Mouse (Mus musculus): ENCODE measurements around the gene Gm3233. TPM values are rescaled to one million over a fixed set of nuclear protein-coding genes. Genes with fewer than 3 reads are reported as not detected.
"Not testable (repeated sequence)": the region's sequence is repeated elsewhere in the genome, so short reads cannot be mapped to it uniquely, and the experiment has no call there.

The Gm3233 gene
- polyA plus RNA-seq, 1 experiment from 2014 or later, result not detected

- not testable (repeated sequence) for H3K27me3 ChIP-seq; H3K4me1 ChIP-seq; ATAC-seq (ENCODE audit: low FRiP score); H3K9ac ChIP-seq; H3K4me2 ChIP-seq (replicated peaks); H3K36me3 ChIP-seq; H3K4me3 ChIP-seq; H3K9me3 ChIP-seq (replicated peaks); H3K27ac ChIP-seq
- WGBS, result 80% methylated on average over 1 of the region's 1 CpGs
Measured at GRCm38 (mm10) chr10:77771225-77771624, 11.7 kb upstream of the Gm3233 start, which contains the start of gene Gm3238. TSS of gene Gm3238 (minus strand) at chr10:77771325.

DNA sequence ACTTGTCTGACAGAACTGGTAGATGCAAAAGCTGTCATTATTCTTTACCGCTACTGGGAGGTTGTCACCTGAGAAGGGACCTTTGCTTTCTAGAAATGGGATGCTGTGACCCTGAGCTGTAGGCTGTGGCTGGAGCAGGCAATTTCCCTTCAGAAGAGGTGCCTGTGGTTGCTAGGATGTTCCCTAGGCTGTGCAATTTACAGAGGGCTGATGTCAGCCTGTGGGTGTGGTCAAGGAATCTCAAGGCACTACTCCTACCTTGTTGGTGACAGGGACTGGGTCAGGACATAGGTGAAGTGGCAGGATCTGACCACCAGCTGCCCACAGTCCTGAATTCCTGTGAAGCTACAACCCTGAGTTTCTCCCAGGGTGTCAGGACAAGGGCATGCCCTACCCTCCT lies 10.2 kb upstream of the Gm3233 start:
- Histone ChIP-seq H3K27me3 (no peaks in the 10 kb centered on the region), H3K36me3 (no peaks in the 10 kb centered on the region), H3K27ac (no peak overlapping the region), H3K4me1 (no peaks in the 10 kb centered on the region), H3K9me3 (replicated peaks) (no peaks in the 10 kb centered on the region), H3K9ac (no peak overlapping the region), H3K4me2 (replicated peaks) (no peak overlapping the region), H3K4me3 (no peak overlapping the region)
- WGBS, result 98% methylated on average over 1 of the region's 1 CpGs
- no peak for ATAC-seq (ENCODE audit: low FRiP score)

GRCm38 (mm10) chr10:77753448-77753847 lies 6.0 kb downstream of the Gm3233 start:
- Histone ChIP-seq H3K4me2 (replicated peaks) (no peak overlapping the region), H3K27ac (no peak overlapping the region)
- no peak for ATAC-seq (ENCODE audit: low FRiP score)

GRCm38 (mm10) chr10:77752312-77752711 lies 7.2 kb downstream of the Gm3233 start:
- not testable (repeated sequence) for H3K4me1 ChIP-seq; H3K9ac ChIP-seq; H3K36me3 ChIP-seq; H3K4me3 ChIP-seq; H3K4me2 ChIP-seq (replicated peaks); ATAC-seq (ENCODE audit: low FRiP score); H3K9me3 ChIP-seq (replicated peaks); H3K27me3 ChIP-seq; H3K27ac ChIP-seq
- WGBS, result 66% methylated on average over 3 of the region's 3 CpGs

More at GRCm38 (mm10) chr10:77753448-77753847, 6.0 kb downstream of the Gm3233 start:
- H3K9ac ChIP-seq, result no peak overlapping the region
- H3K4me1 ChIP-seq, result no peaks in the 10 kb centered on the region
- H3K36me3 ChIP-seq, result no peaks in the 10 kb centered on the region
- H3K9me3 ChIP-seq (replicated peaks), result no peaks in the 10 kb centered on the region
- no peak overlapping the region for H3K4me3 ChIP-seq
- H3K27me3 ChIP-seq, result no peaks in the 10 kb centered on the region

DNA sequence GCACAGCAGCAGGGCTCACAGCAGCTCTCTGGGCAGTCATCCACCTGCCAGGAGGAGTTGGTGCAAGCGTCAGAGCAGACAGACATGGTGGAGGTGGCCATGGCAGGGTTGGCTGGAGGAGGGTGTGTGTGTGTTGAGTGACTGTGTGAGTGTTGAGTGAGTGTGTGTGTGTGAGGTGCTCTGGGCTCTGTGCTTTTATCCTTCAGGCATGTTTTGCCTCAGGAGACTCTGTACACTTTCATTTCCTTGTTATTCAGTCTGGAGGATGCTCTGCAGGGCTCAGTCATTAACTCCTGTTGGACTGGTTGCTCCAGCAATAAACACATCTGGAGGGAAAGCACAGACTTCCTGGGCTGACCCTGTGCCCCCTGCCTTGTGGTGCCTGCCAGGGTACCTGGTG lies 8.2 kb downstream of the Gm3233 start, which contains the start of gene Gm9736:
Gene Gm9736, minus strand, starts transcription at position 101 of the 400 bp plus-strand sequence.
- not testable (repeated sequence) for H3K36me3 ChIP-seq; ATAC-seq (ENCODE audit: low FRiP score); H3K4me1 ChIP-seq; H3K9ac ChIP-seq; H3K4me2 ChIP-seq (replicated peaks); H3K9me3 ChIP-seq (replicated peaks); H3K27me3 ChIP-seq; H3K27ac ChIP-seq; H3K4me3 ChIP-seq
- WGBS, result 63% methylated on average over 1 of the region's 1 CpGs

DNA sequence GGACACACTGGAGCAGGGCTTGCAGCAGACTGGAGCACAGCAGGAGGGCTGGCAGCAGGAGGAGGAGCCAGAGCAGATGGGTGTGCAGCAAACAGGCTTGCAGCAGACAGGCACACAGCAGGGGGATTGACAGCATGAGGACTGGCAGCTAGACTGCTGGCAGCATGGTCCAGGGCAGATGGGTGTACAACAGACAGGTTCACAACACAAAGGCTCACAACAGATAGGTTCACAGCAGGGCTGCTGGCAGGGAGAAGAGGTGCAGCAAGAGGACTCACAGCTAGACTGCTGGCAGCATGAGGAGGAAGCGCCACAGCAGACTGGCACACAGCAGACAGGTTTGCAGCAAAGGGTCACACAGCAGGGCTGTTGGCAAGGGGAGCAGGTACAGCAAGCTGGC lies 8.8 kb downstream of the Gm3233 start:
- not testable (repeated sequence) for H3K4me2 ChIP-seq (replicated peaks); ATAC-seq (ENCODE audit: low FRiP score)
- 79% methylated on average over 1 of the region's 1 CpGs for WGBS

DNA sequence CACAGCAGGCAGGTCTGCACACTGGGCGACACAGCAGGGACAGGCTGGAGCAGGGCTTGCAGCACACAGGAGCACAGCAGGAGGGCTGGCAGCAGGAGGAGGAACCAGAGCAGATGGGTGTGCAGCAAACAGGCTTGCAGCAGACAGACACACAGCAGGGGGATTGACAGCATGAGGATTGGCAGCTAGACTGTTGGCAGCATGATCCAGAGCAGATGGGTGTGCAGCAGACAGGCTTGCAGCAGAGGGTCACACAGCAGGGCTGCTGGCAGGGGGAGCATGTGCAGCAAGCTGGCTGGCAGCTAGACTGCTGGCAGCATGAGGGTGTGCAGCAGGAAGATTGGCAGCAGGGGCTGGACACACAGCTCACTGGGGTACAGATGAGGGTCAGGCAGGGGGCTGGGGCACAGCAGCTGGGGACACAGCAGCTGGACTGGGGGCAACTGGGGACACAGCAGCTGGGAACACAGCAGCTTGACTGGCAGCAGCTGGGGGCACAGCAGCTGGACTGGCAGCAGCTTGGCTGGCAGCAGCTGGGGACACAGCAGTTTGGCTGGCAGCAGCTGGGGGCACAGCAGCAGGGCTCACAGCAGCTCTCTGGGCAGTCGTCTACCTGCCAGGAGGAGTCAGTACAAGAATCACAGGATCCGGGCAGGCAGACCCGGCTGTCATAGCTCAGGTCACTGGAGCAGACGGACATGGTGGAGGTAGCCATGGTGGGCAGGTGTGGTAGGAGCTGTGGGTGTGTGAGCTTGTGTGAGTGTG lies 17.4 kb downstream of the Gm3233 start, which contains the start of gene Gm18596:
Gene Gm18596, minus strand, starts transcription at position 715 of the 765 bp plus-strand sequence.
- not testable (repeated sequence) for H3K9me3 ChIP-seq (replicated peaks); H3K36me3 ChIP-seq; H3K27ac ChIP-seq; H3K9ac ChIP-seq; H3K4me2 ChIP-seq (replicated peaks); H3K4me3 ChIP-seq; H3K27me3 ChIP-seq; H3K4me1 ChIP-seq; ATAC-seq (ENCODE audit: low FRiP score)
- 35% methylated on average over 5 of the region's 5 CpGs for WGBS

More for the DNA sequence above, 8.8 kb downstream of the Gm3233 start:
- H3K4me1 ChIP-seq; H3K4me3 ChIP-seq; H3K9ac ChIP-seq; H3K36me3 ChIP-seq; H3K27ac ChIP-seq; H3K9me3 ChIP-seq (replicated peaks); H3K27me3 ChIP-seq: not testable (repeated sequence)

DNA sequence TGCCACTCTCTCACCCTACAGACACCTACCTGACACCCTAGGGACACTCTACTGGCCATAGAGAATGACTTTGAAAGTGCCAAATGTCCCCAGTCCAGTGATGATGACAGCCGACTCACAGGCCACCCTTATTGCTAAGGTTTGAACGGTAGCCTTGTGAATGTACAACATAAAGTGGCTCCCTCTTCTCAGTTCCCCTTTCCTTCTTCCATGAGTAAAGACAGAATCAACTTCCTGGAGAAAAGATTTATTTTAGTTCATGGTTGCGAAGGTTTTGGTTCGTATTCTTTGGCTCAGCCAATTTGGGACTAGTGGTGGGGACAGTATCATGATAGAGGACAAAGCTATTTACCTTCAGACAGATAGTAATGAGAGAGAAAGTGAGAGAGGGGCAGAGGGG lies 20.6 kb downstream of the Gm3233 start:
- 92% methylated on average over 4 of the region's 4 CpGs for WGBS
- Histone ChIP-seq H3K4me3 (no peak overlapping the region), H3K4me1 (peaks cover 6% of the 10 kb centered on the region; the same call in 1 of the 2 replicates), H3K36me3 (no peaks in the 10 kb centered on the region), H3K9ac (no peak overlapping the region), H3K27me3 (no peaks in the 10 kb centered on the region), H3K4me2 (replicated peaks) (no peak overlapping the region), H3K27ac (no peak overlapping the region), H3K9me3 (replicated peaks) (peaks cover 6% of the 10 kb centered on the region; the same call in 1 of the 2 replicates)
- no peak for ATAC-seq (ENCODE audit: low FRiP score)

GRCm38 (mm10) chr10:77735928-77736327 lies 23.6 kb downstream of the Gm3233 start:
- Histone ChIP-seq H3K9ac (no peak overlapping the region), H3K4me1 (peaks cover 2% of the 10 kb centered on the region; the same call in 1 of the 2 replicates), H3K9me3 (replicated peaks) (peaks cover 6% of the 10 kb centered on the region; the same call in 1 of the 2 replicates), H3K36me3 (no peaks in the 10 kb centered on the region), H3K4me3 (no peak overlapping the region), H3K27ac (no peak overlapping the region), H3K27me3 (no peaks in the 10 kb centered on the region), H3K4me2 (replicated peaks) (no peak overlapping the region)
- 95% methylated on average over 1 of the region's 1 CpGs for WGBS
- no peak for ATAC-seq (ENCODE audit: low FRiP score)

GRCm38 (mm10) chr10:77729241-77729640 lies 30.2 kb downstream of the Gm3233 start:
- Histone ChIP-seq H3K27me3 (no peaks in the 10 kb centered on the region), H3K4me3 (no peak overlapping the region), H3K9me3 (replicated peaks) (no peaks in the 10 kb centered on the region), H3K4me2 (replicated peaks) (no peak overlapping the region), H3K9ac (no peak overlapping the region), H3K36me3 (no peaks in the 10 kb centered on the region), H3K27ac (no peak overlapping the region), H3K4me1 (no peaks in the 10 kb centered on the region)
- no peak for ATAC-seq (ENCODE audit: low FRiP score)
- 52% methylated on average over 4 of the region's 4 CpGs for WGBS

GRCm38 (mm10) chr10:77728280-77728679 lies 31.2 kb downstream of the Gm3233 start:
- no peak overlapping the region for H3K9ac ChIP-seq
- no peaks in the 10 kb centered on the region for H3K27me3 ChIP-seq
- no peak overlapping the region for H3K27ac ChIP-seq
- H3K36me3 ChIP-seq, result no peaks in the 10 kb centered on the region
- no peaks in the 10 kb centered on the region for H3K9me3 ChIP-seq (replicated peaks)
- ATAC-seq (ENCODE audit: low FRiP score), result no peak
- H3K4me3 ChIP-seq, result no peak overlapping the region
- 60% methylated on average over 4 of the region's 4 CpGs for WGBS
- H3K4me2 ChIP-seq (replicated peaks), result no peak overlapping the region
- no peaks in the 10 kb centered on the region for H3K4me1 ChIP-seq

DNA sequence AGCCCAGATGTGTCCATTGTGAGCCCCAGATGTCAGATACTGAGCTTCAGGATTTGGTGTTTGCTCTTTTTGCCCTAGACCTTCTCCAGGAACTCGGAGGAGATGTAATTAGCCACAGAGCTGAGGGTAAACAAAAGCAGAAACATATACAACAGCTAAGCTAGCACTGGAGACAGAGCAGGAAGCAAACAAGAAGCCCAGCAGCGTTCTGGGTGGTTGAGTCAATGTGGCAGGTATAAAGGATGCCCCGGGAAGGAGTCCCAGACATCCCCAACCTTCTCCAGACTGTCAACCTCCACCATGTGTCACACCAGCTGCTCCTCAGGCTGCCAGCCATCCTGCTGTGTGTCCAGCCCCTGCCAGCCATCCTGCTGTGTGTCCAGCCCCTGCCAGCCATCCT lies 33.3 kb downstream of the Gm3233 start, which contains the start of gene Gm10100:
Gene Gm10100, plus strand, starts transcription at position 301 of the 400 bp plus-strand sequence.
- H3K27me3 ChIP-seq, result no peaks in the 10 kb centered on the region
- 38% methylated on average over 3 of the region's 3 CpGs for WGBS
- ATAC-seq (ENCODE audit: low FRiP score), result no peak
- no peak within 1 kb of the TSS for H3K4me3 ChIP-seq
- no peaks in the 10 kb centered on the region for H3K4me1 ChIP-seq
- H3K9ac ChIP-seq, result no peak within 1 kb of the TSS
- H3K36me3 ChIP-seq, result no peaks in the 10 kb centered on the region
- no peak within 1 kb of the TSS for H3K4me2 ChIP-seq (replicated peaks)
- H3K27ac ChIP-seq, result no peak within 1 kb of the TSS
- no peaks in the 10 kb centered on the region for H3K9me3 ChIP-seq (replicated peaks)

GRCm38 (mm10) chr10:77724855-77725254 lies 34.6 kb downstream of the Gm3233 start:
- WGBS, result 75% methylated on average over 8 of the region's 8 CpGs
- H3K4me1 ChIP-seq, result no peaks in the 10 kb centered on the region
- ATAC-seq (ENCODE audit: low FRiP score), result no peak
- H3K27ac ChIP-seq, result no peak overlapping the region
- no peak overlapping the region for H3K9ac ChIP-seq
- no peaks in the 10 kb centered on the region for H3K36me3 ChIP-seq
- H3K27me3 ChIP-seq, result no peaks in the 10 kb centered on the region
- H3K4me3 ChIP-seq, result no peak overlapping the region
- H3K4me2 ChIP-seq (replicated peaks), result no peak overlapping the region
- no peaks in the 10 kb centered on the region for H3K9me3 ChIP-seq (replicated peaks)

Measured in hindbrain, embryonic 12.5 days (tissue).